Mouse (Mus musculus) embryonic fibroblast, embryonic 13.5 days (primary cell): ENCODE results near the gene Pdia2.

Source experiments
- CTCF ChIP-seq: IDR thresholded peaks from 2 replicates; pipeline ENCODE4 v1.5.1; 2011; ENCODE audit warnings: mild to moderate bottlenecking, control low read depth, low read length, moderate library complexity, borderline replicate concordance; ENCODE audit not compliant: insufficient read depth
- POLR2A ChIP-seq: IDR thresholded peaks from 2 replicates; pipeline ENCODE4 v1.6.1; 2011; ENCODE audit warnings: low read depth, mild to moderate bottlenecking, control low read depth, low read length, moderate library complexity

DNA sequence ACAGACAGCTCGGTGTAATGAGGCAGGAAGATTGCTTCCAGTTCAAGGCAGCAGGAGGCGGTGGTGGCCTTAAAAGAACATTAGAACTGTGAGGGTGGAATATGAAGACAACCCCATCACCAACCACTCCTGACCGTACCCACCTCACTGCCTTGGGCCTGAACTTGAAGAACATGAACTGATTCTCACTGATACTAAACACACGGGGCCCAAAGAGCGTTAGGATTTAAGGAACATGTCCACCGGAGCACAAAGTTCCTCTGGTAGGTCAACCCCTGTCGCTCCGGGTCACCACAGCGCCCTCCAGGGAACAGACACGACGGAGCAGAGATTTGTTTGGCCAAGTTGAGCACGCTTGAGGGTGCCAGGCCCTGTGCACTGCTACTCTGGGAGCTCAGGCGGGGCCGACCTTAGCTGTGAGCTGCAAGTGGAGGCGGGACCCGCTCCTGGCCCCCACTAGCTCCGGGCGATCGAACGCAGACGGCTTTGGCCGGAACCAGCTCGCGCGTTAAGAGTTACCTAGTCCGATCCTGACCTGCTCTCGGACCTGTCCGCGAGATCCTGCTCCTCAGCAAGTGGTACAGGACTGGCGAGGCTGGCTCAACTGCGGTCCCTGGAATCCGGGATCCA, 44.7 kb upstream of the Pdia2 start:
- peak; percentile 45; the same call in 1 of the 2 replicates for TF ChIP-seq CTCF
- TF ChIP-seq POLR2A, result no peak
